Mouse (Mus musculus) intestine, embryonic 15.5 days (tissue): ENCODE data around the gene Clec2g. TPM values are rescaled to one million over a fixed set of nuclear protein-coding genes. Genes with fewer than 3 reads are reported as not detected.

Source experiments
- polyA plus RNA-seq: library from polyadenylated mRNA; unstranded; fragments of >200 nt; fragmentation: Nextera tagmentation; extraction: Ambion mirVana; gene quantifications from 2 replicates; pipeline ENCODE4 v1.2.1, GENCODE M21; 2015

The Clec2g gene
- polyA plus RNA-seq, 1 experiment from 2014 or later = not detected

Other genes starting within 250 kb of the Clec2g start
- not detected in 2 replicates for gene Klrb1, start 211.3 kb upstream of the Clec2g start, polyA plus RNA-seq
- gene Klrb1c, start 145.2 kb upstream of the Clec2g start, polyA plus RNA-seq = 0.30 and 0.34 TPM in 2 replicates
- not detected in 2 replicates for gene Gm44511, start 108.1 kb upstream of the Clec2g start, polyA plus RNA-seq
- 1.2 TPM in 2 replicates for gene Klrb1b, start 108.0 kb upstream of the Clec2g start, polyA plus RNA-seq
- 0.19 and 0.21 TPM in 2 replicates for gene Clec2i, start 46.8 kb upstream of the Clec2g start, polyA plus RNA-seq
- gene BC035044, start 43.3 kb upstream of the Clec2g start, polyA plus RNA-seq = 1.7 and 1.9 TPM in 2 replicates
- gene Klrb1f, start 111.5 kb downstream of the Clec2g start, polyA plus RNA-seq = 0.27 and 0.49 TPM in 2 replicates
- 10.4 and 11.4 TPM in 2 replicates for gene Clec2e, start 166.5 kb downstream of the Clec2g start, polyA plus RNA-seq
- 0.80 and 0.90 TPM in 2 replicates for gene Clec2d, start 246.2 kb downstream of the Clec2g start, polyA plus RNA-seq